Mouse (Mus musculus): ENCODE data around the gene Pde11a. TPM values are rescaled to one million over a fixed set of nuclear protein-coding genes. Genes with fewer than 3 reads are reported as not detected.

The Pde11a gene
- polyA plus RNA-seq, 1 experiment from 2014 or later = 1.1 TPM

- no peak for ATAC-seq (ENCODE audit: low FRiP score, low TSS enrichment)
- H3K4me1 ChIP-seq (ENCODE audit: control insufficient read depth, insufficient read depth, low read length) = no peaks in the 10 kb centered on the region
- H3K9me3 ChIP-seq (ENCODE audit: control insufficient read depth, low read length) = no peaks in the 10 kb centered on the region
- H3K27ac ChIP-seq (ENCODE audit: low read depth, low read length) = no peak overlapping the region
- H3K27me3 ChIP-seq (ENCODE audit: control insufficient read depth, insufficient read depth, low read length) = no peaks in the 10 kb centered on the region
- no peaks in the 10 kb centered on the region for H3K36me3 ChIP-seq (ENCODE audit: control insufficient read depth, insufficient read depth, low read length)
- H3K4me3 ChIP-seq (ENCODE audit: low read length) = no peak overlapping the region
- no peak overlapping the region for H3K9ac ChIP-seq (ENCODE audit: low read depth, low read length)
- no peak overlapping the region for H3K4me2 ChIP-seq (replicated peaks; ENCODE audit: low read depth, low read length)
- WGBS = 84% methylated on average over 10 of the region's 10 CpGs
Observed at GRCm38 (mm10) chr2:76237638-76238420, 100.7 kb downstream of the Pde11a start.

DNA sequence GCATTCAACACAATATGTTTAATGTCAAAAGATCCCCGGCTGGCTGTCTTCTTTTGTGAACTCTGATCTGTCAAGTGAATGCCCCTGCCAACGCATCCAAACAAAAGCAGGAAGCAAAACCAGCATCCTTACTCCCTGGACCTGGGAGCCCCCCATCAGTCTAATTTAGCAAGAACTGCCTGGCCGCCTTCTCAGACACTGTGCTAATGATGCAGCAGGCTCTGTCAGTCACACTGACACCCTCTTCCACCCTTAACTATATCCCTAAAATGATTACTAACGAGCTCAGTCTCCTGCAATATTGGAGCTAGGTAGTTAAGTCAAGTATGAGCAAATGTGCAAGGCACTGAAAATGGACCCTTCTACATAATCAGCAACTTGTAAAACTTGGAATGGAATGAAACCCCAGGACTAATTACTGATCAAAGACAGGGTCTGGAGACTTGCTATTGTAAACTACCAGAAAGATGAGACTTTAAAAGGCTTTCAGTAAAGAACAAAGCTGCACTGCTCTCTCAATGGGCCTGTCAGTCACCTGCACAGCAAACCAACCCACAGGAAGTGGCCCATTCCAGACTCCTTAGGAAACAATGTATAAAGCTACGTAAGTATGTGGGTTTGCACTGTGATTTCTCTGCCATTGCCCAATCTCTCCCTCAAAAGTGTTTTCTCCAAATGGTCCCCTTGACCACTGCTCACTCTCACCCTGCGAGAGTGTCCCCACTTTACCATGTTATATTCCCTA lies 118.0 kb downstream of the Pde11a start:
- no peak for ATAC-seq (ENCODE audit: low FRiP score, low TSS enrichment)

GRCm38 (mm10) chr2:76219540-76219939 lies 119.0 kb downstream of the Pde11a start:
- H3K36me3 ChIP-seq (ENCODE audit: control insufficient read depth, insufficient read depth, low read length) = no peaks in the 10 kb centered on the region
- no peak overlapping the region for H3K4me3 ChIP-seq (ENCODE audit: low read length)
- H3K27me3 ChIP-seq (ENCODE audit: control insufficient read depth, insufficient read depth, low read length) = no peaks in the 10 kb centered on the region
- no peak overlapping the region for H3K4me2 ChIP-seq (replicated peaks; ENCODE audit: low read depth, low read length)
- 91% methylated on average over 6 of the region's 6 CpGs for WGBS
- no peak for ATAC-seq (ENCODE audit: low FRiP score, low TSS enrichment)
- no peaks in the 10 kb centered on the region for H3K9me3 ChIP-seq (ENCODE audit: control insufficient read depth, low read length)
- no peaks in the 10 kb centered on the region for H3K4me1 ChIP-seq (ENCODE audit: control insufficient read depth, insufficient read depth, low read length)
- no peak overlapping the region for H3K27ac ChIP-seq (ENCODE audit: low read depth, low read length)
- no peak overlapping the region for H3K9ac ChIP-seq (ENCODE audit: low read depth, low read length)

More for the DNA sequence above, 118.0 kb downstream of the Pde11a start:
- Histone ChIP-seq H3K27ac (ENCODE audit: low read depth, low read length) (no peak overlapping the region), H3K9me3 (ENCODE audit: control insufficient read depth, low read length) (no peaks in the 10 kb centered on the region), H3K4me2 (replicated peaks; ENCODE audit: low read depth, low read length) (no peak overlapping the region), H3K4me3 (ENCODE audit: low read length) (no peak overlapping the region), H3K9ac (ENCODE audit: low read depth, low read length) (no peak overlapping the region), H3K27me3 (ENCODE audit: control insufficient read depth, insufficient read depth, low read length) (no peaks in the 10 kb centered on the region), H3K36me3 (ENCODE audit: control insufficient read depth, insufficient read depth, low read length) (no peaks in the 10 kb centered on the region), H3K4me1 (ENCODE audit: control insufficient read depth, insufficient read depth, low read length) (no peaks in the 10 kb centered on the region)
- WGBS = 47% methylated on average over 6 of the region's 6 CpGs

GRCm38 (mm10) chr2:76216146-76216545 lies 122.4 kb downstream of the Pde11a start:
- H3K27me3 ChIP-seq (ENCODE audit: control insufficient read depth, insufficient read depth, low read length) = no peaks in the 10 kb centered on the region
- no peaks in the 10 kb centered on the region for H3K9me3 ChIP-seq (ENCODE audit: control insufficient read depth, low read length)
- 73% methylated on average over 7 of the region's 7 CpGs for whole genome bisulfite sequencing
- no peaks in the 10 kb centered on the region for H3K36me3 ChIP-seq (ENCODE audit: control insufficient read depth, insufficient read depth, low read length)
- H3K4me1 ChIP-seq (ENCODE audit: control insufficient read depth, insufficient read depth, low read length) = no peaks in the 10 kb centered on the region
- no peak for ATAC-seq (ENCODE audit: low FRiP score, low TSS enrichment)
- no peak overlapping the region for H3K4me3 ChIP-seq (ENCODE audit: low read length)
- H3K27ac ChIP-seq (ENCODE audit: low read depth, low read length) = no peak overlapping the region
- no peak overlapping the region for H3K4me2 ChIP-seq (replicated peaks; ENCODE audit: low read depth, low read length)
- no peak overlapping the region for H3K9ac ChIP-seq (ENCODE audit: low read depth, low read length)

DNA sequence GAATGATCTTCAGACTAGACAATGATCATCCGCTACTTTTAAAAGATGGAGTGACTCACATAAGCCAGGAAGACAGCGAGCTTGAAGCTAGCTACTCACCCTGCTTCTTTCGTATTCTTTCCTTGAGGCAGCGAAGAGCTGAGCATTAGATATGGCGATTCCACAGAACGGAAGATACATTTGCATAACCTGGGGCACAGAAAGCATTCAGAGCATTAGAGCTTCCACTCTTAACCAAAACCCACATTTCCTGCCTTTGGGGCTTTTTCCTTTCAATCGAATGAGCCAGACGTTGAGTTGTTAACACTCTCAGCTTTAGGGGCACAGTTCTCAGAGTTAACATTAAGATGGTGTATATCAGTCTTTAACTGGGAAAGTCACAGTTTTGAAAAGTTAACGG lies 123.4 kb downstream of the Pde11a start:
- 89% methylated on average over 9 of the region's 9 CpGs for WGBS
- no peaks in the 10 kb centered on the region for H3K9me3 ChIP-seq (ENCODE audit: control insufficient read depth, low read length)
- ATAC-seq (ENCODE audit: low FRiP score, low TSS enrichment) = no peak
- H3K9ac ChIP-seq (ENCODE audit: low read depth, low read length) = no peak overlapping the region
- no peak overlapping the region for H3K27ac ChIP-seq (ENCODE audit: low read depth, low read length)
- no peaks in the 10 kb centered on the region for H3K27me3 ChIP-seq (ENCODE audit: control insufficient read depth, insufficient read depth, low read length)
- H3K4me2 ChIP-seq (replicated peaks; ENCODE audit: low read depth, low read length) = no peak overlapping the region
- H3K4me1 ChIP-seq (ENCODE audit: control insufficient read depth, insufficient read depth, low read length) = no peaks in the 10 kb centered on the region
- H3K4me3 ChIP-seq (ENCODE audit: low read length) = no peak overlapping the region
- no peaks in the 10 kb centered on the region for H3K36me3 ChIP-seq (ENCODE audit: control insufficient read depth, insufficient read depth, low read length)

DNA sequence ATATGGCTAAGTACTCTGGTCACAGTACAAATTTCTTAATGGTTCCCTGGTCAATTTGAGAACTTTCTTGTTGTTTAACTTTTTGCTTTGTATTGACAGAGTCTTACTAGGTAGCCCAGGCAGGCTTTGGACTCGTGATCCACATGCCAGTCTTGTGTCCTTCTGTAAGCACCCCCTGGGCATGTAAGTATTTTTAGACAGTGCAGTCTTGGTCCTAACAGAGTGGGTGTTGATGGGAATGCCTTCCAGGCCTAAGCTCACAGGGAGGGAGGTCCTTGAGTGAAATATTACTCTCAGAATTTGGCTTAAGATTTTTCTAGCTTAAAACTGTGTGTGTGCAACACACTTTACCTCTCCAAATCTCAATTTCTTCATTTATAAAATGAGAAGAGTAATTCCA lies 153.4 kb downstream of the Pde11a start:
- no peak overlapping the region for H3K9ac ChIP-seq (ENCODE audit: low read depth, low read length)
- H3K27me3 ChIP-seq (ENCODE audit: control insufficient read depth, insufficient read depth, low read length) = no peaks in the 10 kb centered on the region
- H3K4me3 ChIP-seq (ENCODE audit: low read length) = no peak overlapping the region
- H3K36me3 ChIP-seq (ENCODE audit: control insufficient read depth, insufficient read depth, low read length) = no peaks in the 10 kb centered on the region
- H3K9me3 ChIP-seq (ENCODE audit: control insufficient read depth, low read length) = no peaks in the 10 kb centered on the region
- ATAC-seq (ENCODE audit: low FRiP score, low TSS enrichment) = no peak
- 58% methylated on average over 1 of the region's 1 CpGs for WGBS
- no peak overlapping the region for H3K4me2 ChIP-seq (replicated peaks; ENCODE audit: low read depth, low read length)
- H3K27ac ChIP-seq (ENCODE audit: low read depth, low read length) = no peak overlapping the region
- no peaks in the 10 kb centered on the region for H3K4me1 ChIP-seq (ENCODE audit: control insufficient read depth, insufficient read depth, low read length)

- Histone ChIP-seq H3K9me3 (ENCODE audit: control insufficient read depth, low read length) (no peaks in the 10 kb centered on the region), H3K4me2 (replicated peaks; ENCODE audit: low read depth, low read length) (no peak overlapping the region), H3K4me1 (ENCODE audit: control insufficient read depth, insufficient read depth, low read length) (no peaks in the 10 kb centered on the region), H3K9ac (ENCODE audit: low read depth, low read length) (no peak overlapping the region), H3K27ac (ENCODE audit: low read depth, low read length) (no peak overlapping the region), H3K27me3 (ENCODE audit: control insufficient read depth, insufficient read depth, low read length) (no peaks in the 10 kb centered on the region), H3K4me3 (ENCODE audit: low read length) (no peak overlapping the region), H3K36me3 (ENCODE audit: control insufficient read depth, insufficient read depth, low read length) (no peaks in the 10 kb centered on the region)
- ATAC-seq (ENCODE audit: low FRiP score, low TSS enrichment) = no peak
- WGBS = 86% methylated on average over 4 of the region's 4 CpGs
Observed at GRCm38 (mm10) chr2:76162822-76163221, 175.8 kb downstream of the Pde11a start.

GRCm38 (mm10) chr2:76158973-76159372 lies 179.6 kb downstream of the Pde11a start:
- Histone ChIP-seq H3K27ac (ENCODE audit: low read depth, low read length) (no peak overlapping the region), H3K9me3 (ENCODE audit: control insufficient read depth, low read length) (no peaks in the 10 kb centered on the region), H3K4me3 (ENCODE audit: low read length) (no peak overlapping the region), H3K27me3 (ENCODE audit: control insufficient read depth, insufficient read depth, low read length) (no peaks in the 10 kb centered on the region), H3K36me3 (ENCODE audit: control insufficient read depth, insufficient read depth, low read length) (no peaks in the 10 kb centered on the region), H3K4me1 (ENCODE audit: control insufficient read depth, insufficient read depth, low read length) (no peaks in the 10 kb centered on the region), H3K9ac (ENCODE audit: low read depth, low read length) (no peak overlapping the region), H3K4me2 (replicated peaks; ENCODE audit: low read depth, low read length) (no peak overlapping the region)
- ATAC-seq (ENCODE audit: low FRiP score, low TSS enrichment) = no peak
- WGBS = 48% methylated on average over 2 of the region's 2 CpGs

DNA sequence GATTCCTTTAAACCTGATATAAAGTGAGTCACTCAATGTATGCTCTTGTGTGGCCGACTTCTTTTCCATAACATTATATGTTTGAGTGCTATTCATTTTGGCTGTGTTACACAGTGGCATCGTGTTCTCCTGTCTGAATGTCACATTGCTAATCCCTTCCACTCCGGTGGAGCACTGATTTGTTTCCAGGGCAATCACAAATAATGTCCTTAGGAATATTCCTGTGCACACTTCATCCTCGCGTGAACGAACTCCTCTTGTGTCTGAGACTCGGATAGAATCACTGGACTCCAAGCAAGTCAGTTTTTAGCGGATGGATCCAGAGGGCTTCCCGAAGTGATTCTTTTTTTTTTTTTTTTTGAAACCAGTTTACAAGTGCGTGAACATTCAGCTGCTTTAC lies 197.4 kb downstream of the Pde11a start:
- no peak overlapping the region for H3K4me3 ChIP-seq (ENCODE audit: low read length)
- no peaks in the 10 kb centered on the region for H3K4me1 ChIP-seq (ENCODE audit: control insufficient read depth, insufficient read depth, low read length)
- no peak overlapping the region for H3K27ac ChIP-seq (ENCODE audit: low read depth, low read length)
- no peak overlapping the region for H3K4me2 ChIP-seq (replicated peaks; ENCODE audit: low read depth, low read length)
- H3K9me3 ChIP-seq (ENCODE audit: control insufficient read depth, low read length) = no peaks in the 10 kb centered on the region
- no peak for ATAC-seq (ENCODE audit: low FRiP score, low TSS enrichment)
- WGBS = 82% methylated on average over 10 of the region's 10 CpGs
- H3K27me3 ChIP-seq (ENCODE audit: control insufficient read depth, insufficient read depth, low read length) = no peaks in the 10 kb centered on the region
- no peak overlapping the region for H3K9ac ChIP-seq (ENCODE audit: low read depth, low read length)
- H3K36me3 ChIP-seq (ENCODE audit: control insufficient read depth, insufficient read depth, low read length) = no peaks in the 10 kb centered on the region
